Mouse (Mus musculus) lung, embryonic 16.5 days (tissue): ENCODE measurements around the gene Thada. TPM values are rescaled to one million over a fixed set of nuclear protein-coding genes. Genes with fewer than 3 reads are reported as not detected.
A peak's percentile ranks its signal among the peaks of the same experiment; 100 is the strongest.

ENCODE experiments used
- ATAC-seq: fragments of 200-750 bp; cut with Nextera tagmentation; 2 replicates; pipeline ENCODE4 v1.8.0; 2017; ENCODE audit warnings: low read depth, mild to moderate bottlenecking, moderate library complexity
- H3K27ac ChIP-seq: fragments of 300-500 bp; sonication (generic); 2 replicates; pipeline ENCODE4 v1.5.1; 2014; ENCODE audit warnings: mild to moderate bottlenecking, control low read depth, low read length
- H3K27me3 ChIP-seq: fragments of 300-500 bp; sonication (generic); 2 replicates; pipeline ENCODE4 v1.6.1; 2014; ENCODE audit warnings: low read depth, low read length, mixed read lengths; ENCODE audit not compliant: control insufficient read depth, insufficient read depth
- H3K36me3 ChIP-seq: fragments of 300-500 bp; sonication (generic); 2 replicates; pipeline ENCODE4 v1.6.1; 2014; ENCODE audit warnings: low read length; ENCODE audit not compliant: control insufficient read depth, insufficient read depth
- H3K4me1 ChIP-seq: fragments of 300-500 bp; sonication (generic); replicated peaks from 2 replicates; pipeline ENCODE4 v1.6.1; 2014; ENCODE audit warnings: low read length, mixed read lengths; ENCODE audit not compliant: control insufficient read depth, insufficient read depth
- H3K4me2 ChIP-seq: fragments of 300-500 bp; sonication (generic); 2 replicates; pipeline ENCODE4 v1.6.1; 2014; ENCODE audit warnings: low read depth, low read length, control low read depth
- H3K4me3 ChIP-seq: fragments of 300-500 bp; sonication (generic); 2 replicates; pipeline ENCODE4 v1.5.1; 2014; ENCODE audit warnings: mild to moderate bottlenecking, low read length, control low read depth
- H3K9ac ChIP-seq: fragments of 300-500 bp; sonication (generic); 2 replicates; pipeline ENCODE4 v1.6.1; 2014; ENCODE audit warnings: low read length, control low read depth
- H3K9me3 ChIP-seq: fragments of 300-500 bp; sonication (generic); 2 replicates; pipeline ENCODE4 v1.6.1; 2016; ENCODE audit warnings: low read length; ENCODE audit not compliant: control insufficient read depth
- WGBS: fragments of 180-500 bp; shearing (Covaris S2); extraction: QIAGEN DNeasy Blood & Tissue Kit; methylation state at CpG from one replicate; pipeline ENCODE4 v1.1.7; 2014; 5-methylcytosine and 5-hydroxymethylcytosine counted together
- polyA plus RNA-seq: library from polyadenylated mRNA; unstranded; fragments of >200 nt; fragmentation: Nextera tagmentation; extraction: Ambion mirVana; gene quantifications from 2 replicates; pipeline ENCODE4 v1.2.1, GENCODE M21; 2015

Thada gene
- polyA plus RNA-seq, 1 experiment from 2014 or later, result 8.6 TPM

- peak; percentile 13 for ATAC-seq
Observed at GRCm38 (mm10) chr17:84183291-84183781, 282.7 kb downstream of the Thada start.

DNA sequence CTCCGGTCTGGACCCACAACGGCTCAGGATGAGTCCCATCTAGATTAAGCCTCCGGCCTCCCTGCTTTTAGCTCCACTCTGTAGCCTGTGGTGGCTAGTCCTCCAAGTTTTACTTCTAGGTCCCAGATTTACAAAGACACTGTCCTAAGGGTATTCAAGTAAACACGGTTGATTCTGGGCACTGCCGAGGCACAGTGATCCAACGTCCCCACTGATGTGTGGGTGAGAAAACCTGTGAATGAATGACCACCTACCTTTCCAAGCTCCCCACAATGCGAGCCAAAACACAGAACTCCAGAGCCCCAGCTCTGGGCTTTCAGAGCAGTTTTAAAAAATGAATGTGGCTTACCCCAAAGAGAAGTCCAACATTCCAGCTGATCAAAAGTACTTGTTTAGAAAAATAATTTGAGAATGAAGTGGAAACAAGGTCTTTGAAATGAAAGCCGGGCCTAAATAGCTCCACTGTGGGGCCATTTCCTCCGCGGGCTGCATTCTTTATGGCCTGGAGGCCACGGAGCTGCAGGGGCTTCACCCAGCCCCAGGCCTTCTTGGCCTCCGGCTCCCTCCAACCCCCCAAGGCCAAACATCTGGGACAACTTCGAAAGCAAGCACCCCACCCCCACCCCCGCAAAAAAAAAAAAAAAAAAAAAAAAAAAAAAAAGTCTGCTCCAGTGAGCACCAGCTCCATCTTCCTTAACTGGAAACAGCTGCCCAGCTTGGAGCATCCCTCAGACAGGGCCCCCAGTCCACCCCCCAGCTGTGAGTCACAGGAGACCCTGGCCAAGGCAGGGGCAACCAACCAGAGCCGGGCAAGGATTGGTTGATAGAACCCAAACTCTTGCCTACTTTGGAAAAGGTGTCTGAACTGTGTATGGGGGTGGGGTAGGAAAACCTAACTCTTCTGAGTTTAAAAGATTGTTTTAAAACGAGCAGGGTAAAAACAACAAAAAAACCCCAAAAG lies 283.4 kb downstream of the Thada start:
- Histone ChIP-seq H3K27ac (peak overlapping the region; percentile 87), H3K9ac (peak overlapping the region; percentile 21), H3K4me3 (peak overlapping the region; percentile 5; the same call in 1 of the 2 replicates), H3K36me3 (peaks cover 3% of the 10 kb centered on the region; the same call in 1 of the 2 replicates), H3K9me3 (no peaks in the 10 kb centered on the region), H3K27me3 (no peaks in the 10 kb centered on the region), H3K4me2 (peak overlapping the region; percentile 52), H3K4me1 (peaks cover 36% of the 10 kb centered on the region)
- WGBS, result 21% methylated on average over 16 of the region's 16 CpGs
- no peak for ATAC-seq

More at GRCm38 (mm10) chr17:84183291-84183781, 282.7 kb downstream of the Thada start:
- Histone ChIP-seq H3K27ac (peak overlapping the region; percentile 87), H3K4me3 (peak overlapping the region; percentile 30), H3K36me3 (peaks cover 3% of the 10 kb centered on the region; the same call in 1 of the 2 replicates), H3K27me3 (no peaks in the 10 kb centered on the region), H3K9ac (peak overlapping the region; percentile 19), H3K9me3 (no peaks in the 10 kb centered on the region), H3K4me2 (peak overlapping the region; percentile 52), H3K4me1 (peaks cover 35% of the 10 kb centered on the region)
- WGBS, result 4% methylated on average over 12 of the region's 12 CpGs

GRCm38 (mm10) chr17:84181502-84182310 lies 284.3 kb downstream of the Thada start:
- H3K4me3 ChIP-seq, result no peak overlapping the region
- 60% methylated on average over 18 of the region's 18 CpGs for WGBS
- H3K27ac ChIP-seq, result peak overlapping the region; percentile 87
- ATAC-seq, result no peak
- H3K9ac ChIP-seq, result peak overlapping the region; percentile 21; the same call in 1 of the 2 replicates
- H3K4me2 ChIP-seq, result peak overlapping the region; percentile 1
- H3K27me3 ChIP-seq, result no peaks in the 10 kb centered on the region
- peaks cover 40% of the 10 kb centered on the region for H3K4me1 ChIP-seq
- H3K36me3 ChIP-seq, result peaks cover 3% of the 10 kb centered on the region; the same call in 1 of the 2 replicates
- no peaks in the 10 kb centered on the region for H3K9me3 ChIP-seq

- H3K9ac ChIP-seq, result peak overlapping the region; percentile 36
- peaks cover 40% of the 10 kb centered on the region for H3K4me1 ChIP-seq
- ATAC-seq, result peak; percentile 55
- H3K9me3 ChIP-seq, result no peaks in the 10 kb centered on the region
- H3K27me3 ChIP-seq, result no peaks in the 10 kb centered on the region
- no peaks in the 10 kb centered on the region for H3K36me3 ChIP-seq
- 25% methylated on average over 11 of the region's 11 CpGs for WGBS
- peak overlapping the region; percentile 87 for H3K27ac ChIP-seq
- H3K4me3 ChIP-seq, result no peak overlapping the region
- H3K4me2 ChIP-seq, result peak overlapping the region; percentile 6
Observed at GRCm38 (mm10) chr17:84180715-84181501, 285.1 kb downstream of the Thada start.

DNA sequence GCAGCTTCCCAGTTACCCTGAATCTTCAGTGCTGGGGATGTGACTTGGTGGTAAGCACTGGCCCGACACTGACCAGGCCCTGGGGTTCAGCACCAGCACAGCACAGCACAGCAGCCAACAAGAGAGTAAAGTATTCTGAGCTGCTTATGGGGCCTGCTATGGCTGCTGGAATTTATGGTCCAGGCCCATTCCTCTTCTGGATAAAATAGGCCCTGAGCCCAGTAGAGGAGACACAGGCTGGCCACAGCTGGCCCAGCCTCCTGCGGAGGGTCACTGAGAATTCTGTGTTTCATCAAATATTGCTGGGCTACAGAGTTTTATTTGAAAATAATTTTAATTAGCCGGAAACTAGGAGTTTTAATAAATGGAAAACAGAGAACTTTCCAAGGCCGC lies 286.0 kb downstream of the Thada start:
- WGBS, result 71% methylated on average over 4 of the region's 4 CpGs
- no peak overlapping the region for H3K9ac ChIP-seq
- peak overlapping the region; percentile 87 for H3K27ac ChIP-seq
- H3K4me2 ChIP-seq, result no peak overlapping the region
- no peaks in the 10 kb centered on the region for H3K27me3 ChIP-seq
- peaks cover 6% of the 10 kb centered on the region; the same call in 1 of the 2 replicates for H3K9me3 ChIP-seq
- H3K4me1 ChIP-seq, result peaks cover 40% of the 10 kb centered on the region
- no peak overlapping the region for H3K4me3 ChIP-seq
- no peaks in the 10 kb centered on the region for H3K36me3 ChIP-seq
- no peak for ATAC-seq

DNA sequence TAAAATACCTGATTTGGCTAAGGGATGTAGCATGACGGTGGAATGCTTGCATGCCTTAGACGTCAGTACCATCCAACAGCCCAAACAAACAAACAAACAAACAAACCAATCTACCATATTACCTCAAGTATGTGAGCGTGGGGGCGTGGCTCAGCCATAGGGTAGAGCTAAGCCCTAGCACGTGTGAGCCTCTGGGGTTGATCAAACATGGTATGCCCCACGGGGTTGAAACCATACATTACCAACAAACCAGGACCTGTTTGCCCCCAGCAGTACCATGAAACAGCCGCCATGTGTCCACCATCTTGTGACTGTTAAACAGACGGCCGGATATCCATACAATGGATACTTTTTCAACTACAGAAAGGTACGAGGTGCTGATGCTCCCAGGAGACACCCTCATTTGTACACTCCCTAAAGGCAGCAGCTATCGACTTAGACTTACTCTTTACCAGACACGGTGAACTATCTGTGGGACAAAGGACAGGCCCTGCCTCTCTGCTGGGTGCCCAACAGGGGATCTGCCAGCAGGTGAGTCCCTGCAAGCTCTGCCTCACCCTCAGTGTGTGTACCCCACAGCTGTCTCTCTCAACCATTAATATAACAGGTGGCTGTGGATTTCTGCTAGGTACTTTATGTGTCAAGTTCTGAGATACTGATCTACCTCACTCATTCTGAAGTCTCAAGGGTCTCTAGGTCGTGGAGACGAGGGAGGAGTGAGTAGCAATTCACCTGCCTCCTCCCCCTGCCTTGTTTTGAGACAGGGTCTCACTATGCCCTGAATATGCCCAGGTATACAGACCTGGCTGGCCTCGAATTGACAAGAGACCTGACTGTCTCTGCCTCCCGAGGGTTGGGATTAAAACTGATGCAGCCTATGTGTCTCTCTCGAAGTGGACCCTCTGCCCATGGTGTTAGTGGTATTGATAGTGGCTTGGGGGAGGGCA lies 286.7 kb downstream of the Thada start:
- H3K9me3 ChIP-seq, result peaks cover 6% of the 10 kb centered on the region; the same call in 1 of the 2 replicates
- peaks cover 40% of the 10 kb centered on the region for H3K4me1 ChIP-seq
- H3K36me3 ChIP-seq, result no peaks in the 10 kb centered on the region
- H3K4me2 ChIP-seq, result no peak overlapping the region
- WGBS, result 85% methylated on average over 17 of the region's 17 CpGs
- ATAC-seq, result no peak
- no peak overlapping the region for H3K4me3 ChIP-seq
- H3K27ac ChIP-seq, result peak overlapping the region; percentile 87; the same call in 1 of the 2 replicates
- no peak overlapping the region for H3K9ac ChIP-seq
- H3K27me3 ChIP-seq, result no peaks in the 10 kb centered on the region

DNA sequence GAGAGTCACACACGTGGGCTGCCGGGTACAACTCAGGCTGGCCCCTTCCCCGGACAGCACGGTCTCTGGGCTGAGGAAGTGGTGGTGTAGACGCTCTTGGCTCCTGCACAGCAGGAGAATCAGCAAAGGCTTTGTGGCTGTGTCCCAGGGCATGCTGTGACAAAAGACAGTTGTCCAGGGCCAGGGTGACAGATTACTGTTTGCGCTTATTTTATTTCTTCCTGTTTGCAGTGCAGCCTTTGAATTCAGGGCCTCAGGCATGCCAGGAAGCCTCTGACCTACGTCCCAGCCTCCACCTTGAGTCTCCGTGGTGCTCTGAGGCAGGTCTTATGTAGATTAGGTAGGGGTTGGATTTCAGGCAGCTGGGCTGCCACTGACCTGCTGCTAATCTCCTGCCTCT lies 288.5 kb downstream of the Thada start:
- H3K27me3 ChIP-seq, result no peaks in the 10 kb centered on the region
- WGBS, result 23% methylated on average over 8 of the region's 8 CpGs
- peak; percentile 50; the same call in 1 of the 2 replicates for ATAC-seq
- H3K36me3 ChIP-seq, result no peaks in the 10 kb centered on the region
- no peak overlapping the region for H3K9ac ChIP-seq
- no peak overlapping the region; the same call in 1 of the 2 replicates for H3K27ac ChIP-seq
- H3K4me1 ChIP-seq, result peaks cover 29% of the 10 kb centered on the region
- H3K9me3 ChIP-seq, result peaks cover 6% of the 10 kb centered on the region; the same call in 1 of the 2 replicates
- no peak overlapping the region for H3K4me3 ChIP-seq
- H3K4me2 ChIP-seq, result no peak overlapping the region
